Mouse (Mus musculus) hindbrain, embryonic 14.5 days (tissue): Measurements from ENCODE around the gene Lgals3bp. TPM values are rescaled to one million over a fixed set of nuclear protein-coding genes. Genes with fewer than 3 reads are reported as not detected.

Experiments used
- ATAC-seq: fragments of 200-750 bp; cut with Nextera tagmentation; 2 replicates; pipeline ENCODE4 v1.8.0; 2017; ENCODE audit warnings: moderate number of reproducible peaks, mild to moderate bottlenecking, moderate TSS enrichment, moderate library complexity; ENCODE audit not compliant: low FRiP score
- DNase-seq: peaks from one replicate; pipeline ENCODE4 v3.0.0-alpha.2; 2015; ENCODE audit warnings: low spot score
- H3K27ac ChIP-seq: fragments of 300-500 bp; sonication (generic); 2 replicates; pipeline ENCODE4 v1.5.1; 2014; ENCODE audit warnings: mild to moderate bottlenecking, moderate library complexity
- H3K27me3 ChIP-seq: fragments of 300-500 bp; sonication (generic); 2 replicates; pipeline ENCODE4 v1.6.1; 2014; ENCODE audit warnings: mild to moderate bottlenecking, low read length, mixed read lengths; ENCODE audit not compliant: control insufficient read depth, insufficient read depth
- H3K36me3 ChIP-seq: fragments of 300-500 bp; sonication (generic); replicated peaks from 2 replicates; pipeline ENCODE4 v1.6.1; 2014; ENCODE audit not compliant: control insufficient read depth, insufficient read depth
- H3K4me1 ChIP-seq: fragments of 300-500 bp; sonication (generic); replicated peaks from 2 replicates; pipeline ENCODE4 v1.6.1; 2014; ENCODE audit warnings: antibody characterized with exemption, low read length, mixed read lengths; ENCODE audit not compliant: control insufficient read depth, insufficient read depth
- H3K4me2 ChIP-seq: fragments of 300-500 bp; sonication (generic); replicated peaks from 2 replicates; pipeline ENCODE4 v1.6.1; 2014; ENCODE audit warnings: mild to moderate bottlenecking, moderate library complexity
- H3K4me3 ChIP-seq: fragments of 300-500 bp; sonication (generic); replicated peaks from 2 replicates; pipeline ENCODE4 v1.5.1; 2014; ENCODE audit warnings: mild to moderate bottlenecking, low read length
- H3K9ac ChIP-seq: fragments of 300-500 bp; sonication (generic); 2 replicates; pipeline ENCODE4 v1.6.1; 2014
- H3K9me3 ChIP-seq: fragments of 300-500 bp; sonication (generic); 2 replicates; pipeline ENCODE4 v1.6.1; 2016; ENCODE audit warnings: low read length; ENCODE audit not compliant: control insufficient read depth
- WGBS: fragments of 180-500 bp; shearing (Covaris S2); extraction: QIAGEN DNeasy Blood & Tissue Kit; methylation state at CpG from one replicate; pipeline ENCODE4 v1.1.7; 2014; 5-methylcytosine and 5-hydroxymethylcytosine counted together
- polyA plus RNA-seq: library from polyadenylated mRNA; unstranded; fragments of >200 nt; fragmentation: Nextera tagmentation; extraction: Ambion mirVana; gene quantifications from 2 replicates; pipeline ENCODE4 v1.2.1, GENCODE M21; 2014

The Lgals3bp gene
- 4.0 and 4.7 TPM in 2 replicates for polyA plus RNA-seq

DNA sequence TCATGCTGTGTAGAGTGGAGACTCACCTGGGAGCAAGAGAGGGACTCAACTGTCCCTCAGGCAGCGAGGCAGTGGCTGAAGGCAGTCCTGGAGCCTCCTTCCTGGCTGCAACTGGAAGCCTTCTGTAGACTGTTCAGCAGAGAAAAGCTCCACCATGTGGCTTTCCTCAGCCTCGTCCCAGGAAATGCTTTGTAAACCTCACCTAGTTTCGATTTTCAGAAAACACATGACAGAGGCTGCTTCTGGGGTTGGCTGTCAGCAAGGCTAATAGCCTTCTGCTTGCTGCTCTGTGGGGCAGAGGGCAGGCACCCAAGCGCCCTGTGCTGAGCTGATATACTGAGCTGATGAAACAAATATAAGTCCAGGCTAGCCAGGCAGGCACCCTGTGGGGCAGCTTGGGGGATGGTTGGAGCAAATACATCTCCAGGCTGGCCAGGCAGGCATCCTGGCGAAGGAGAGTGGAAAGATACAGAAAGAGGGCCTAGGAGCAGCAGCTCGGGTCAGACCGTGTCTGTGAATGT, at the start of gene Lgals3bp:
Lgals3bp (minus strand) TSS at position 333 of the 521 bp plus-strand sequence.
- DNase-seq (peak; percentile 38), ATAC-seq (no peak)
- Histone ChIP-seq H3K27ac (no peak within 1 kb of the TSS; the same call in 1 of the 2 replicates), H3K36me3 (peaks cover 14% of the 10 kb centered on the region), H3K4me1 (no peaks in the 10 kb centered on the region), H3K4me3 (no peak within 1 kb of the TSS), H3K4me2 (no peak within 1 kb of the TSS), H3K9ac (0 out of 2 replicates have a peak within 1 kb of the TSS, but pooled peaks have one; percentile 20), H3K27me3 (no peaks in the 10 kb centered on the region), H3K9me3 (no peaks in the 10 kb centered on the region)
- 60% methylated on average over 7 of the region's 7 CpGs for WGBS

- no peaks in the 10 kb centered on the region; the same call in 1 of the 2 replicates for H3K36me3 ChIP-seq
- H3K27me3 ChIP-seq = no peaks in the 10 kb centered on the region
- no peak for ATAC-seq
- no peak for DNase-seq
- H3K9ac ChIP-seq = no peak overlapping the region
- no peaks in the 10 kb centered on the region for H3K9me3 ChIP-seq
- 90% methylated on average over 6 of the region's 6 CpGs for WGBS
- H3K4me3 ChIP-seq = no peak overlapping the region
- no peak overlapping the region for H3K4me2 ChIP-seq
- H3K4me1 ChIP-seq = no peaks in the 10 kb centered on the region
- no peak overlapping the region for H3K27ac ChIP-seq
Observed at GRCm38 (mm10) chr11:118451211-118451610, 49.3 kb upstream of the Lgals3bp start.

GRCm38 (mm10) chr11:118448385-118448784, 46.5 kb upstream of the Lgals3bp start:
- no peaks in the 10 kb centered on the region for H3K9me3 ChIP-seq
- H3K4me2 ChIP-seq = no peak overlapping the region
- DNase-seq (no peak), ATAC-seq (no peak)
- no peaks in the 10 kb centered on the region for H3K27me3 ChIP-seq
- no peaks in the 10 kb centered on the region for H3K4me1 ChIP-seq
- H3K9ac ChIP-seq = no peak overlapping the region
- no peaks in the 10 kb centered on the region; the same call in 1 of the 2 replicates for H3K36me3 ChIP-seq
- H3K4me3 ChIP-seq = no peak overlapping the region
- no peak overlapping the region for H3K27ac ChIP-seq
- WGBS = 91% methylated on average over 8 of the region's 8 CpGs

DNA sequence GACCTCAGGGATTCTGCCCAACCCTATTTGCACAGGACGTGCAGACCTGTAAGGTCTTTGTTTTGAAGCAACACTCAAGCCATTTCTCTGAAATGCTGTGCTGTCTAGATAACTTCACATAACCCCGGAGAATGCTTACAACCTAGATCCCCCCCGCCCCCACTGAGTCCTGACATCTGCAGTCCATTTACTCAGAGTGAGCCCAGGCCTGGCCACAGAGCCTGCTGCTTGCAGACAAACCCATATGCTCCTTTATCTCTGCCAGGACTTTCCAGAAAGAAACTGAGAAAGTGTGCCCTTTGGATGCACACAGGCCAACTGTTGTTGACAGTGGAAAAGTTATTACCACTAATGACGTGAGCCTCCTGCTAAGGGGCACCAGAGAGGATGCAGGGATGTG, 45.5 kb upstream of the Lgals3bp start:
- no peak for ATAC-seq
- WGBS = 75% methylated on average over 4 of the region's 4 CpGs
- Histone ChIP-seq H3K9me3 (no peaks in the 10 kb centered on the region), H3K9ac (no peak overlapping the region), H3K27me3 (no peaks in the 10 kb centered on the region), H3K4me3 (no peak overlapping the region), H3K36me3 (no peaks in the 10 kb centered on the region; the same call in 1 of the 2 replicates), H3K27ac (no peak overlapping the region), H3K4me2 (no peak overlapping the region), H3K4me1 (0 out of 2 replicates have a peak, but pooled peaks cover under 1% of the 10 kb centered on the region)
- no peak for DNase-seq

- Histone ChIP-seq H3K9me3 (no peaks in the 10 kb centered on the region), H3K9ac (no peak overlapping the region), H3K27me3 (no peaks in the 10 kb centered on the region), H3K4me1 (0 out of 2 replicates have a peak, but pooled peaks cover 5% of the 10 kb centered on the region), H3K36me3 (no peaks in the 10 kb centered on the region), H3K4me3 (no peak overlapping the region), H3K4me2 (no peak overlapping the region), H3K27ac (no peak overlapping the region)
- ATAC-seq (peak; percentile 64; the same call in 1 of the 2 replicates), DNase-seq (peak; percentile 94)
- 13% methylated on average over 3 of the region's 3 CpGs for WGBS
Observed at GRCm38 (mm10) chr11:118445843-118446242, 44.0 kb upstream of the Lgals3bp start.

GRCm38 (mm10) chr11:118443201-118443970, 41.5 kb upstream of the Lgals3bp start:
- Histone ChIP-seq H3K9ac (no peak overlapping the region), H3K4me2 (no peak overlapping the region), H3K27me3 (no peaks in the 10 kb centered on the region), H3K27ac (no peak overlapping the region), H3K4me3 (no peak overlapping the region), H3K9me3 (no peaks in the 10 kb centered on the region), H3K4me1 (peaks cover 15% of the 10 kb centered on the region; the same call in 1 of the 2 replicates), H3K36me3 (no peaks in the 10 kb centered on the region)
- no peak for ATAC-seq
- peak; percentile 82 for DNase-seq
- WGBS = 38% methylated on average over 11 of the region's 11 CpGs

DNA sequence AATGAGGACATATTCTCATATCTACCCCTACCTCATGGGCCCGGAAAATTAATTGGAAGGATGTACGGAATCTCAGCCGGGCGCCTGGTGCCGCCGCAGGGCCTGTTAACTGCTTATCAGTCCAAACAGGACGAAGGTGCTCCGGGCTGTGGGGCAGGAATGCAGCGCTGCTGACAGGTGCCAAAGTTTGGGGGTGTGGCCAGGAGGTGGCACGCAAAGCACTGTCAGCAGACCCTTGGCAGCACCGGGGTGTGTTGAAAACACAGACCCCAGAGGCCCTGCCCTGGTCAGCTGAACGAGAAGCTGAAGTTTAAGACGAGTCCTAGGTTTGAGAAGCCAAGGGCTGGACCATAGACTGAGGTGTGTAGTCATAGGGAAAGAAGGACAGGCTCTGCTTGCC, 40.8 kb upstream of the Lgals3bp start:
- ATAC-seq = no peak
- H3K36me3 ChIP-seq = no peaks in the 10 kb centered on the region
- no peak overlapping the region for H3K4me3 ChIP-seq
- H3K9me3 ChIP-seq = no peaks in the 10 kb centered on the region
- no peak overlapping the region for H3K27ac ChIP-seq
- H3K27me3 ChIP-seq = no peaks in the 10 kb centered on the region
- DNase-seq = no peak
- peaks cover 17% of the 10 kb centered on the region; the same call in 1 of the 2 replicates for H3K4me1 ChIP-seq
- H3K9ac ChIP-seq = no peak overlapping the region
- H3K4me2 ChIP-seq = no peak overlapping the region
- 60% methylated on average over 13 of the region's 13 CpGs for WGBS

- Histone ChIP-seq H3K27ac (peak overlapping the region; percentile 58), H3K4me1 (peaks cover 30% of the 10 kb centered on the region), H3K4me3 (no peak overlapping the region), H3K4me2 (no peak overlapping the region), H3K36me3 (no peaks in the 10 kb centered on the region), H3K27me3 (no peaks in the 10 kb centered on the region), H3K9me3 (no peaks in the 10 kb centered on the region), H3K9ac (no peak overlapping the region)
- ATAC-seq (peak; percentile 61; the same call in 1 of the 2 replicates), DNase-seq (no peak)
- WGBS = 18% methylated on average over 11 of the region's 11 CpGs
Observed at GRCm38 (mm10) chr11:118438665-118439414, 36.9 kb upstream of the Lgals3bp start.

- Histone ChIP-seq H3K4me3 (no peak overlapping the region), H3K27me3 (no peaks in the 10 kb centered on the region), H3K9me3 (no peaks in the 10 kb centered on the region), H3K4me2 (no peak overlapping the region), H3K4me1 (peaks cover 33% of the 10 kb centered on the region), H3K36me3 (no peaks in the 10 kb centered on the region), H3K9ac (no peak overlapping the region), H3K27ac (no peak overlapping the region)
- ATAC-seq (peak; percentile 32; the same call in 1 of the 2 replicates), DNase-seq (no peak)
- 31% methylated on average over 6 of the region's 6 CpGs for WGBS
Observed at GRCm38 (mm10) chr11:118436471-118436935, 34.6 kb upstream of the Lgals3bp start.
